Mouse (Mus musculus) embryonic facial prominence, embryonic 11.5 days (tissue): ENCODE data around the gene Dock4. TPM values are rescaled to one million over a fixed set of nuclear protein-coding genes. Genes with fewer than 3 reads are reported as not detected.
A peak's percentile ranks its signal among the peaks of the same experiment; 100 is the strongest.

Source experiments
- ATAC-seq: fragments of 200-750 bp; cut with Nextera tagmentation; replicated peaks from 2 replicates; pipeline ENCODE4 v1.8.0; 2017; ENCODE audit warnings: low read depth; ENCODE audit not compliant: insufficient number of reproducible peaks, low FRiP score, low TSS enrichment
- DNase-seq: peaks from one replicate; pipeline ENCODE4 v3.0.0-alpha.2; 2015; ENCODE audit warnings: low spot score
- H3K27ac ChIP-seq: fragments of 300-500 bp; sonication (generic); replicated peaks from 2 replicates; pipeline ENCODE4 v1.5.1; 2014; ENCODE audit warnings: mild to moderate bottlenecking, low read depth, low read length, control low read depth
- H3K27me3 ChIP-seq: fragments of 300-500 bp; sonication (generic); 2 replicates; pipeline ENCODE4 v1.6.1; 2014; ENCODE audit warnings: mild to moderate bottlenecking, low read length, moderate library complexity, mixed read lengths; ENCODE audit not compliant: control insufficient read depth, insufficient read depth
- H3K36me3 ChIP-seq: fragments of 300-500 bp; sonication (generic); replicated peaks from 2 replicates; pipeline ENCODE4 v1.6.1; 2014; ENCODE audit warnings: low read depth, mild to moderate bottlenecking, low read length, moderate library complexity, mixed read lengths; ENCODE audit not compliant: control insufficient read depth, insufficient read depth
- H3K4me1 ChIP-seq: fragments of 300-500 bp; sonication (generic); 2 replicates; pipeline ENCODE4 v1.6.1; 2014; ENCODE audit warnings: low read length, mixed read lengths; ENCODE audit not compliant: control insufficient read depth, insufficient read depth
- H3K4me2 ChIP-seq: fragments of 300-500 bp; sonication (generic); 2 replicates; pipeline ENCODE4 v1.6.1; 2014; ENCODE audit warnings: low read depth, mild to moderate bottlenecking, control low read depth, low read length, moderate library complexity
- H3K4me3 ChIP-seq: fragments of 300-500 bp; sonication (generic); 2 replicates; pipeline ENCODE4 v1.5.1; 2014; ENCODE audit warnings: low read depth, low read length, control low read depth
- H3K9ac ChIP-seq: fragments of 300-500 bp; sonication (generic); replicated peaks from 2 replicates; pipeline ENCODE4 v1.6.1; 2014; ENCODE audit warnings: mild to moderate bottlenecking, control low read depth, low read length
- H3K9me3 ChIP-seq: fragments of 300-500 bp; sonication (generic); replicated peaks from 2 replicates; pipeline ENCODE4 v1.6.1; 2016; ENCODE audit warnings: mild to moderate bottlenecking, low read length, inconsistent platforms, mixed read lengths; ENCODE audit not compliant: control insufficient read depth
- WGBS: fragments of 180-500 bp; shearing (Covaris S2); extraction: QIAGEN DNeasy Blood & Tissue Kit; methylation state at CpG from one replicate; pipeline ENCODE4 v1.1.7; 2014; 5-methylcytosine and 5-hydroxymethylcytosine counted together
- polyA plus RNA-seq: library from polyadenylated mRNA; unstranded; fragments of >200 nt; fragmentation: Nextera tagmentation; extraction: Ambion mirVana; gene quantifications from 2 replicates; pipeline ENCODE4 v1.2.1, GENCODE M21; 2014

Dock4 gene
- polyA plus RNA-seq, 1 experiment from 2014 or later, result 10.7 TPM

- no peaks in the 10 kb centered on the region for H3K36me3 ChIP-seq
- no peak for DNase-seq
- no peaks in the 10 kb centered on the region for H3K27me3 ChIP-seq
- no peak for ATAC-seq
- no peak overlapping the region for H3K4me2 ChIP-seq
- WGBS, result 69% methylated on average over 8 of the region's 8 CpGs
- no peak overlapping the region for H3K4me3 ChIP-seq
- no peak overlapping the region for H3K27ac ChIP-seq
- H3K9me3 ChIP-seq, result no peaks in the 10 kb centered on the region
- H3K9ac ChIP-seq, result no peak overlapping the region
- no peaks in the 10 kb centered on the region for H3K4me1 ChIP-seq
Observed at GRCm38 (mm10) chr12:40832157-40832556, 386.4 kb downstream of the Dock4 start.

DNA sequence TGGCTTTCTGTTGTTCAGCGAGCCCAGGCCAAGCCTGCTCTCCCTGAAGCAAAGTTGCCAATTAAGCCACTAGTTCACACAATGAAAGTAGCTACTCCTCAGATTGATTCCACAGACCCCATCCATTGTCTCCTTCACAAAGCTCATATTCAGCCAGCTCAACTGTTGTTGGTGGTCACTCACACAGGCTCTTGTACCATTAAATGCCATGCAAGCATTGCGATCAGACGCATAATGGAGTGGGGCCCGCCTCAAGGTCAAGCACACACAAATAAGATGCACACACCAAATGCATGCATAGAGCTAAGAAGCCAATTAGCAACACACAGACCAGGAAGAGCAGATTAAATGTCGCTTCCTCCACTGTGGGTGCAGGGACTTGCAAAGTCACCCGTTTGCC, 391.2 kb downstream of the Dock4 start:
- H3K9ac ChIP-seq, result no peak overlapping the region
- DNase-seq (no peak), ATAC-seq (peak; percentile 77)
- no peak overlapping the region for H3K4me3 ChIP-seq
- H3K36me3 ChIP-seq, result no peaks in the 10 kb centered on the region
- H3K27ac ChIP-seq, result no peak overlapping the region
- no peaks in the 10 kb centered on the region for H3K4me1 ChIP-seq
- 64% methylated on average over 6 of the region's 6 CpGs for WGBS
- H3K27me3 ChIP-seq, result no peaks in the 10 kb centered on the region
- no peak overlapping the region for H3K4me2 ChIP-seq
- H3K9me3 ChIP-seq, result no peaks in the 10 kb centered on the region

- DNase-seq, result peak; percentile 81
- Histone ChIP-seq H3K36me3 (no peaks in the 10 kb centered on the region), H3K4me3 (no peak overlapping the region), H3K4me1 (no peaks in the 10 kb centered on the region), H3K9me3 (no peaks in the 10 kb centered on the region), H3K27ac (no peak overlapping the region), H3K4me2 (no peak overlapping the region), H3K9ac (no peak overlapping the region), H3K27me3 (no peaks in the 10 kb centered on the region)
- no peak for ATAC-seq
- 6% methylated on average over 8 of the region's 8 CpGs for WGBS
Observed at GRCm38 (mm10) chr12:40837597-40838337, 392.0 kb downstream of the Dock4 start.

- no peak overlapping the region for H3K4me2 ChIP-seq
- WGBS, result 83% methylated on average over 2 of the region's 2 CpGs
Observed at GRCm38 (mm10) chr12:40838338-40838695, 392.6 kb downstream of the Dock4 start.

DNA sequence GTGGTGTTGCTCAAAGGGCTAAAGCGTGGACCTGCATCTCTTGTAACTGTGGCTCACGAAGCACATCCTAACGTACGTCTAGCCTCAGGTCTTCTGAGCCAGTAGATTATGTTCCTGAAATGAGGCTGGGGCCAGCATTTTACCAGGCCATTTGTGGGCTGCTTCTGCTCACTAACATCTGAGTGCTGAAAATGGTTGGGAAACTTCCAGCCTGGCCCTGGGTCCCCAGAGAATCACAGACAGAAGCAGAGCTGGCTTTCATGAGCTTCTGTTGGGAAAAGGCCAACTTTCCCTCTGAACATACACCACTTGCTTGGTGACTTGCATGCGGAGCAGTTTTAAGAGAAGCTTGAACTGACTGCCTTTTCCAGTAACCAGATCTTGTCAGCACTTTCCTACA, 393.2 kb downstream of the Dock4 start:
- 90% methylated on average over 5 of the region's 5 CpGs for WGBS
- Histone ChIP-seq H3K36me3 (no peaks in the 10 kb centered on the region), H3K27ac (no peak overlapping the region), H3K27me3 (no peaks in the 10 kb centered on the region), H3K4me2 (no peak overlapping the region), H3K9ac (no peak overlapping the region), H3K4me3 (no peak overlapping the region), H3K4me1 (no peaks in the 10 kb centered on the region), H3K9me3 (no peaks in the 10 kb centered on the region)
- DNase-seq, result no peak
- no peak for ATAC-seq

More at GRCm38 (mm10) chr12:40838338-40838695, 392.6 kb downstream of the Dock4 start:
- Histone ChIP-seq H3K9me3 (no peaks in the 10 kb centered on the region), H3K27ac (no peak overlapping the region), H3K27me3 (no peaks in the 10 kb centered on the region), H3K9ac (no peak overlapping the region), H3K4me3 (no peak overlapping the region), H3K36me3 (no peaks in the 10 kb centered on the region), H3K4me1 (no peaks in the 10 kb centered on the region)
- DNase-seq (no peak), ATAC-seq (no peak)

DNA sequence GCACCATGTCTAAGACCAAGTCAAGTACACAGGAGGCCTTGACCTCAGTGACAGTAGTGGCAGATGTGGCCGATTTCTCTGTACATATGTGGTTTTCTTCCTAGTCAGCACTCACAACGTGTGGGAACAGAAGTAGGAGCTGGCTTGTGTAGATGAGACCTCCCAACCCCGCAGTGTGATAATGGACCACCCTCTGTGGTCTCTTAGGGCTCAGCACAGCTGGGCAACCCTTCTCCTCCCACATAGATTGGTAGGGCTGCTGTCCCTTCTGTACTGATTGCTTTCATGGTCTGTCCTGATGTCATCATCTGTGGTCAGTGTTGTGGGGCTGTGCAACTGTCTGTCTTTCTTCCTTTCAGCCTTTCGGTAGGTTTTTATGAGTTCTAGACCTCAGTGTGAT, 394.1 kb downstream of the Dock4 start:
- no peaks in the 10 kb centered on the region for H3K27me3 ChIP-seq

DNA sequence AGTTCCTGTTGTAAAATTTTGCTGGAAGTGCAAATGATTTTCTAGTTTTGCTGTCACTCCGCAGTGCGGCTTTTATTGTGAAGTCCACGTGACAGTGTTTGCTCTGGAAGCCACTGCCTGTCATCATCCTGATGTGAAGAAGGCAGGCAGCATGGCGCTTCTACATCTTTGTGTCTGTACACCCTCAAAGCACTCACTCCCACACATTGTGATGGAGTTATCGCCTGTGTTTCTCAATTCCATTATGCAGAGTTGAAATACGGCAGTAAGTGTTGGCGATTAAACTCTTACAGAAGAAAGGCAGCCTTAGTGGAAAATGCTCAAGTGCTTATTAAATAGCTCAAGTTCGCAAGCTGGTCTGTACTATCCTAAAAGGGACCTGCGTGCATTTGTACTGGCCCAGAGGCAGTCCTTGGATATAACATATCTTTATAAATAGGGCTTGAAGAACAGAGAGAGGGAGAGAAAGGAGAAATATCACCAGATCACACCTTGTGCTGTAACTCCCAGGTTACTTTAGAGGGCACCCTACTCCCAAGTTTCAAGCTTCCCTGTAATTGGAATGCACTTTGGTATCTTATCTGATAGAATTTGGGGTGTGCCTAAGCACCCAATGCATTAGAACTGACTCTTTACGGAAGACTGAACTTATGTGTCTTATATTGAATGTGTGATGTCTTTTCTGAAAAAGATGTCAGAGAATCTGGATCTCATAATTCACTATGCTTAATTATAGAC, 396.7 kb downstream of the Dock4 start:
- Histone ChIP-seq H3K27me3 (no peaks in the 10 kb centered on the region), H3K9me3 (no peaks in the 10 kb centered on the region), H3K9ac (no peak overlapping the region), H3K4me2 (no peak overlapping the region), H3K4me3 (no peak overlapping the region), H3K36me3 (no peaks in the 10 kb centered on the region), H3K27ac (no peak overlapping the region), H3K4me1 (no peaks in the 10 kb centered on the region)
- WGBS, result 87% methylated on average over 10 of the region's 10 CpGs
- ATAC-seq (no peak), DNase-seq (peak; percentile 18)

More for the DNA sequence above, 394.1 kb downstream of the Dock4 start:
- H3K4me1 ChIP-seq, result no peaks in the 10 kb centered on the region
- WGBS, result 67% methylated on average over 4 of the region's 4 CpGs
- no peak overlapping the region for H3K4me3 ChIP-seq
- DNase-seq (no peak), ATAC-seq (no peak)
- H3K4me2 ChIP-seq, result no peak overlapping the region
- H3K9ac ChIP-seq, result no peak overlapping the region
- no peaks in the 10 kb centered on the region for H3K36me3 ChIP-seq
- H3K27ac ChIP-seq, result no peak overlapping the region
- H3K9me3 ChIP-seq, result no peaks in the 10 kb centered on the region

DNA sequence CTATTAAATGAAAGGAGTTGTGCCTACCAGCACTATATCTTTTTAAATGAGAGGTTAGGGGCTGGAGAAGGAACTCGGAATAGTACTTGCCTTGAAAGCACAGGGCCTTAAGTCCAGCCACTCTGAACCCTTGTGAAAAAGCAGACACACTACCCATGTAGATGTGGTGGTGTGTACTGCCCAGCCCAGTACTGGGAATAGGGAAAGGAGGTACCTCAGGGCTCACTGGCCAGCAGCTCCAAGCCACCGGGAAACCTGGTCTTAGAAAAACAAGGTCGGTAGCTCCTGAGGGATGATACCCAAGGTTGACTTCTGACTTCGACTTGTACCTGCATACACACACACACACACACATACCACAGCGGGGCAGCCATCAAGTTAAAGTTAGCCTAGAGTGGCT, 397.2 kb downstream of the Dock4 start:
- H3K4me3 ChIP-seq, result no peak overlapping the region
- 75% methylated on average over 5 of the region's 5 CpGs for WGBS
- H3K4me2 ChIP-seq, result no peak overlapping the region
- no peaks in the 10 kb centered on the region for H3K4me1 ChIP-seq
- H3K27ac ChIP-seq, result no peak overlapping the region
- DNase-seq, result no peak
- no peaks in the 10 kb centered on the region for H3K27me3 ChIP-seq
- no peaks in the 10 kb centered on the region for H3K36me3 ChIP-seq
- ATAC-seq, result no peak
- no peaks in the 10 kb centered on the region for H3K9me3 ChIP-seq
- no peak overlapping the region for H3K9ac ChIP-seq
